Mouse (Mus musculus) frontal cortex, adult 2 months (tissue): ENCODE measurements around the gene Mob3a. TPM values are rescaled to one million over a fixed set of nuclear protein-coding genes. Genes with fewer than 3 reads are reported as not detected.

Source experiments
- DNase-seq, 2 experiments: peaks; one replicate each; pipeline ENCODE4 v3.0.0; 2022; ENCODE audit warnings: low spot score in 1 of 2; ENCODE audit errors: extremely low spot score in 1 of 2
- polyA plus RNA-seq: library from polyadenylated mRNA; depleted of rRNA; stranded (reverse); fragments of >200 nt; gene quantifications from 2 replicates; pipeline ENCODE4 v1.2.3, GENCODE M21; 2012

The Mob3a gene
- polyA plus RNA-seq, 1 experiment, result 9.1 TPM

DNA sequence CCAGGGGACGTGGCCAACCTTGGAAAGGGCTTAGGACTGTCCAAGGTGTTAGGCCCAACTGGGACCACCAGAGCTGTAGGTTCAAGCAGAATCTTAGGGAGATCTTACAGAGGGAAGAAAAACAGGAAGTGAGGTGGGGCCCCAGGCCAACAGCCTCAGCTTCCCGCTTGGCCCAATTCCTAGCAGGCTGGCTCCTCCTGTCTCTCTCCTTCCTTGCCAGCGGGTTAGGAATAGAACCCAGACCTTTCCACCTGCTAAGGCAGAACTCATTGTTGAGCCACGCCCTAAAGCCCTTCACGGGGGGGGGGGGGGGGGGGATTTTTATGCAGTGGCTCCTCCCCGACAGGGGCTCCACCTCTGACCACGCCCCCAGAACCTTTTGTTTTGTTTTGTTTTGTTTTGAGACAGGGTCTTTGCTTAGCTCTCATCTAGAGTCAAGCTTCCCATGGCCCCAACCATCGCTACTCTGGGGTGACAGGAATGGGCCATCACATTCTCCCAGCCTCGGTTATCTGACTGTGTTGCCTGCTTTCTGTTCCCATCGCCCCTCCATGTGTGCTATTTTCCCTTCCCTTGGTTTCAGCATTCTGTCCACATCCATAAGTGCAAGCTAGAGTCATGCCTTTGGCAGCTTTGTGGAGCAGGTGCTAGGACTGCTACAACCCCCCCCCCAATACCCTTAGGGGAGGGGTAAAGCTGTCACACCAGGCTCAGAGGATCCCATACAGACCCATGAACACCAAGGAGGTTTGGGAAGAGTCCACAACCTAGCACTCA, 23.0 kb downstream of the Mob3a start:
- no peak for DNase-seq

DNA sequence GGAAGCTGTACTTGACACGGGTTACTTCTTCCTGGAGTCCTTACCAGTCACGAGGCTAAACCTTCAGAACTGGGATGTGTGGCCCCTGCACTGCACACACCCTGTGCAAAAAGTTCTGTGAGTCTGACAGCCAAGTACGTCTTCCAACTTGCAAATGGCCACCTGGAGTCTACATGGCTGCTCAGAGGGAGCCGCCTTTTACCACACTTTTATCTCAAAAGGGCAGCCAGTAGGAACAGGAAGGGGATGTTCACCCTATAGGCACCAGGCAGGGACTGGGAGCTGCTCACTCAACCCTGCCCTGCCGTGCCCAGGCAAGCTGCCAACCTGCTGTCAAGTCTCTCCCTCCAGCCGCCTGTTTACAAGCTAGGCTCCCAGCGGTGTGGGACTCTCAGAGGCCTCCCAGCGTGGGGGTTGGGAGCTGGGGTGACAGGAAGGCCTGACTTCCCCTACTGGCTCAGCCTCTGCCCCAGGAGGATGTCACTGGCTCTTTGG, 23.8 kb downstream of the Mob3a start, which contains the start of gene Mknk2:
Mknk2 (minus strand) TSS at position 171 of the 495 bp plus-strand sequence.
- peak; percentile 78 to 81 for DNase-seq

DNA sequence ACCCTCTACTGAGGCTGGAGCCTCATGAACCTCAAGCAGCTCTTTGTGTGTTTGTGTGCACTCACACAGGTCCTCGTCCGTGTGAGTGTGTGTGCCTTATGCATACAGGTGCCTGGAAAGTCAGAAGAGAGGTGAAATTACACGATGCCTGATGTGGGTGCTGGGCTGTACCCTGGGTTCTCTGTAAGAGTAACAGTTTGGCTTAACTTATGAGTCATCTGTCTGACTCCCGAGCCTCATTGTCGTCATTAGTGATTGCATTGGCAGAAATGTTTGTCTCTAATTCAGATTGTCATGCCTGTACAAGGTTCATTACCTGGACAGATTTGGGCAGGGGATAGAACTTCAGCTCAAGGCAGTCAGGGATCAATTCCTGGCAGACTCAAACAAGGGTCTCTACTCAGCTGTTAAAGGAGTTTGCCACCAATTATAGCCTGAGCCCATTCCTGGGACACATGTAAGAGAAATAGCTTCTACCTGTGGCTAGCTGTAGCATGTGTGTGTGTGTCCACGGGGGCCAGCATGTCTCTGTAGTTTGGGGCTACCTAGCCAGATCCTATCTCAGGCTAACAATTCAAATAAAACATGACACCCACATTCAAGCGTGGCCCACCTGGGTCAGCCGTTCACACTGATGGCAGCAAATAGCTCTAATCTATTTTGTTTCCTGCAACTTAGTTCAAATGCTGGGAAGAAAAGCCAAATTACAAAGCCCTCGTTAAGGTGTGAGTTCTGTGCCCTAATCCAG, 24.5 kb downstream of the Mob3a start:
- DNase-seq, result no peak

DNA sequence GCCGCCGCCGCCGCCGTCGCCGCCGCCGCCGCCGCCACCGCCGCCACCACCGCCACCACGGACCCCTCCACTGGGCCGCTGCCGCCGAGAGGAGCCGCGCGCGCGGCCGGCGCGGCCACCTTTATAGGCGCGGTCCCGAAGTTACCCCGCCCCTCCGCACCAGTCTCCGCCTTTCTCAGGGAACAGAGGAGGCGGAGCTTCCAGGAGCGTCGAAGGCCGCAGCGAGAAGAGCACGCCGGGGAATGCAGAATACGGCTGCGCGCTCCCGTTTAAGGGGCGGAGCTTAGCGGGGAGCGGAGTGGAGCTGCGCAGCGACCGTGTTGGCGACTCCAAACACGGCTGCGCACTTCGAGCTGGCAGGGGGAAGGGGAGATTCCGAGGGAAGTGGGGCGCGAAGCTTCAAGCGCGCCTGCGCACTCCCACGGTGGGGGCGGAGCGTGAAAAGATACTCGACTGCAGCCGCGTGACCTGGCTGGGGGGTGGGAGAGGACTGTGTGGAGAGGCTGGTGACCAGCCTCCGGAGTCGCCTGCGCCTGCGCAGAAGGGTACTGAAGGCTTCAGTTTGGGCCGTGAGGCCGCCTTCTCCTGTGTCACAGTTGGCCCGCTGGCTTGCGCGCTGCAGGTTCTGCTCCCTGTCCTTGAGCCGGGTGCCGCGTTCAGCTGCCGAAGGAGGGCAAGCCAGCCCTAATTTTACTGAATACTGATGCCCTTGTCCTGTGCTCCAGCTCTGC, 25.4 kb downstream of the Mob3a start:
- peak; percentile 99 for DNase-seq

DNA sequence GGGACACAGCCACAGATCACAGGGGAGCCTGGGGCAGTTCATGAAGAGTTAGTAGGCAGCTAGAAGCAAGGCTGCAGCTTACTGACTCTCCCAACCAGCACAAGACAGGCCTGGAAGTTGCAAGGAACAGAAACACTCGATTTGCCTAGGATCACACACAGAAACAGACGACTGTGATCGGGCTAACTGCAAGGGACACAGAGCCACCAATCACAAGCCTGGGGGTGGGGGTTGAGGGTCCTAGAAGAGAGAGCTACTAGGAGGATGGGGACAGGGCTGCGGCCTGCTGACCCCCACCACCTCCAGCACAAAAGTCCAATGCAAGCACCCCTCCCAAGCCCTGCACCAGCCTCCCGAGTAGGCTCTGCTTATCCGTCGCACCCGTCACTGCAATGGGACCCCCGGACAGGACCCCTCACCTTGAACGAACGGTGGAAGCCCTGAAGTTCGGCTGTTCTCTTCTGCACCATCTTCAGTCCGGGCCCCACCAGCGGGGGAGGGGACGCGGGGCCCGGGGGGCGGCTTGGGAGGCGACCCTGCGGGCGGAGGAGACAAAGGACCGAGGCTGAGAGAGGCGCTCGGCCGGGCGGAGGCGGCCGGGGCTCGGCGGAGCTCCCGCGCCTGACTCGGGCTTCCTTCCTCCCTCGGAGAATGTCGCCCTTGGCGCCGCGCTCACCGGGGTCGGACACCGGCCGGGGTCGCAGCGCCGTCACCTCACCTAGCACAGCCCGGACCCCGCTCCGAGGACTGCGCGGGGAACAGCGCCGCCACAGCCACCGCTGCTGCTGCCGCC, 26.2 kb downstream of the Mob3a start:
- no peak for DNase-seq

DNA sequence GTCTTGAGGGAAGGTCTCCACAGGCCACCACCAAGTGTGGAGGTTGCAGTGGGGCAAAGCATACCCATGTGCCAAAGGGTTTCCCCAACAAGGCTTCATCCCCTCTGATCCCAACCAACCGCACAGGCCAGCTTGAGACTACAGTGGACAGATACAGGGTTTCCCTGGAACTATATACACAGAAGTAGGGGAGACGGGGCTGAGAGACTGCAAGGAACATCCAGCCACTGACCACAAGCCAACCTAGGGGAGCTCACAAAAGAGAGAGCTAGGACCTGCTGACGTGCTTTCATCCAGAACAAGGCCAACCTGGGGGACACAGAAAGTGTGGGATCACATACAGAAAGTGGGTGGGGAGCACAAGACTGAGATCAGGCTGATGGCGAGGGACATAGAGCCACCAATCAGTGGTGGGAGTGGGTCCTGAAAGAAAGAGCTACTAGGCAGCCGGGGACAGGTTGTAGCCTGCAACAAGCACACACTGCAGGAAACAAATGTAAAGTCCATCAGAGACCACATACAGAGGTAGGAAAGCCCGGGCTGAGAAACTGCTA, 26.8 kb downstream of the Mob3a start:
- no peak for DNase-seq

DNA sequence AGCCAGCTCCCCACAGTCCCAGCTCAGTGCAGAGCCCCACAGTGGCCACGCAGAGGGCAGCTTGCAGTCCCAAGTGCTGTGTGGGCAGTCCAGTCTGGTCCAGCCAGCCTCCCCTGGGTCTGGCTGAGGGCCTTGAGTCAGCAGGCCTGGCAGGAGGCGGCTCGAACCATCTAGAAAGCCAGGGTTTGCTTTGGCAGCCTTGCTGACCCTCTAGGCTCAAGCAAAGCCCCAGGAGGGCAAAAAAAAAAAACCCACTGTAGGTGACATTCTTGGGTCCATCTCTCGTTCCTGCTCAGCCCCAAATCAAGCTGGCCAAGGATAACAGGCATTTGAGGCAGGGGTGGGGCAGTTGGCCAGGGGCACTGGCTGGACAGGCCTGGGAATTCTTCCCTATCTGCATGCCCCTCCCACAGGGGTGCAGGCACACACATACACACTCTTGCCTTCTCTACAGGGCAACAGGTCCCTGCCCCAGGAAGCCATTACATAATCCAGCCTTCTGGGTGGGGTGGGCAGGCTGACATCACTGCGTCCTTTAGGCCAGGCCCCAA, 27.5 kb downstream of the Mob3a start:
- no peak for DNase-seq

DNA sequence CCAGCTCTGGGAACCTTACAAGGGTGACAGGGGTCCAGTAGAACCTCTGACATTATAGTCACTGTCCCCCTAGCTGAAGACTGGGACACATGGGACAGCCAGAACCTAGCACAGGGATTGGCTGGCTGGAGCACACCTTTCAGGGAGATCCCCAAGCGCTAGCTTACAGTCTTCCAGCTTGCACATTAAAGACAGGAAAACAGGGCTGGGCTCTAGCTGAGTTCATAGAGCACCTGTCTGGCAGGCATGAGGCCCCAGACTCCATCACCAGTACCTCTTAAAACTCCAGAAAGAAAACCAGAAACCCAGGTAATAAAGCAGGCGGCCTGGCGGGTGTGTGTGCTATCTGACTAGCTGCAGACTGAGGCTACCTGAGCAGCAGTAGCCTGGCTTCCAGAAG, 28.1 kb downstream of the Mob3a start:
- no peak for DNase-seq

DNA sequence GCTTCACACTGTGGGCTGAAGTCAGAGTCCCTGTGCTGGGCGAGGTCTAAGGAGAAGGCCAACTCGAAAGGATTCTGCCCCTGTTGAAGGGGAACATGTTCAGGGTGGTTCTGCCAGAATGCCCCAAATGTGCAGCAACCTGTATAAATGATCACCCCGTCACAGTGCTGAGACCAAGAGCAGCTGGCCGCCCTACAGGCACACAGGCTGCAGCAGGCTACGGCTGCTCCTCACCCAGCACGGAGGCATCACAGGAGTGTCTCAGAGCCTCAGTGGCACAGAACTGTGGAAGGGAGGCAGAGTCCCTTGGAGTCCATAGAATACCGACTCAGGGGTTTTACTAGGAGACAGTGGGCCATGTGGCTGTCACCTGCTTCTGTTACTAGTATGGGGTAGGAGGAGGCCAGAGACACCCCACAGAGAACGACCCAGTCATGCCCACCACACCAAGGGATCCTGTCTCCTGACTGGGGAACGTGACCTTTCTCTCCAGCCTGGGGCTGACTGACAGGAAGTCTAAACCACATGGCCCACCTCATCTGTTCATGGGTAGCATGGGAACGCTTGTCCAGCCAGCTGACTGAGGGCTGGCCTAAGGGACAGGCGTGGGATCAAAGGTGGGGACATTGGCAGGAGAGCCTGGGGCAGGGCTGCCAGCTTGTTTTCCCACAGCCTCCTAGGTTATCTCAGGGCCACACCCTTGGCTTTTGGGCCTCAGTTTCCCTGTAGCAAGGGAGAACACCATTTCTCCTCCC, 29.7 kb downstream of the Mob3a start:
- no peak for DNase-seq

DNA sequence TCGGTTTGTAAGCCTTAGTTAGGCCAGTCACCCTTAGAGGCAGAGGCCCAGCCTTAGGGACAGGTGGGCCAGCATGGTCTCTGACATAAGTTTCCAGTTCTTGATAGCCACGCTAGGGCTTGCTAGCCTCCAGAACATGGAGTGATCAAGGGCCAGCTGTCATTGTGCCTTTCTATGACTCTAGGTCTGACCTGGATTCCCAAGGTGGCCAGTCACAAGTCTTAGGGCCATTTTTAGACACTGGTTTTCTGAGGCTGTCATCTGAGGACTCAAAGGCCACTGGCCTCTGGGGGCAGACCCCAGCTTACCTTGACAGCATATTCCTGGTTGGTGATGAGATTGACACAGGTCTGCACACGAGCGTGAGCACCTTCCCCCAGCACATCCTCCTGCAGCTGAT, 30.5 kb downstream of the Mob3a start:
- no peak for DNase-seq

DNA sequence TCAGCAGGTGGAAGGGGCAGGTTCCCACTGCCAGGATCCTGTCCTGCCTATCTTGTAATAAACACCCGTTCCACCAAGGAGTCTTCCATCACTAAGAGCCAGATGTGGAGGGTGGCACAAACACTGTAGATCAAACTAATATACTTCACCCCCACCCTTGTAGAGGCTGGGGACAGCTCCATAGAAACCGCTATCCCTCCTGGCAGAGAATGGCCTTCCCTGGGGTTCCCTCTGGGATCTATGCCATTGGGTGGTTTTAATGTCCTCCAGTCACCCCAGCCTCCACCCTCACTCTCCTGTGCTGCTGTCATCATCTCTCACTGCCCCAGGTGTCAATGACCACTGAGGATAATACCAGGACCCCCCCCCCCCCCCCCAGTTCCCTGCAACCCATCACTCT, 31.2 kb downstream of the Mob3a start:
- DNase-seq, result no peak

DNA sequence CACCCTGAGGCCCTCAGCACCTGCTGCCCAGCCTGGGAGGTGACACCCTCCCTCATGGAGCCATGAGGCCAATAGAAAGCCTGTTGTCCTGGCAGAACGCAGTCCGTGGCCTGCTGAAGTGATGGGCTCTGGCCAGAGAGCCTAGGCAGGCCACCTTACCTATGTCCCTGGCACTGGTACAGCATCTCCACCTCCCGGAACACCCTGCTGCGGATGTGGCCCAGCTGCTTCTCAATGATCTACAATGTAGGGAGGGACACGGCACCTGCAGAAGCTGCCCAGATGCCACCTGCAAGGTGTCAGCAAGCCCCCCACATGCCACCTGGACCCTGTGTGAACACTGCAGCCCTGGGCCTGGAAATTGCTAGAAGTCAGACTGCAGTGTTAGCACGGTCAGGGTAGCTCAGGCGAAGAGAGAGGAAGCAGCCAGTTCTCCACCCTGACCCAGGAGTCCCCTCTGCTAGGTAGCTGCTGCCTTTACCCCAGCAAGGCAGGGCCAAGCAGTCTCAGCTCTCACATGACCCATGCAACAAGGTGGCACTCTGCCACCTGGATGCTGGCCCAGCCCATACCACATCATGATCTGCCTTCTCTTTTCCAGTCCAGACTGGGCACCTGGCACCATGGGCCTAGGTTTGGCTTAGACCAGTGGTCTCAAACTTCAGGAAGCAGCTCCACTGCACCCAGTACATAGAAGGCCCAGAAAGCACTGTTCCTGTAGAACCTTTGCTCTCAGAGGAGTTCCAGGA, 31.9 kb downstream of the Mob3a start:
- DNase-seq, result no peak

DNA sequence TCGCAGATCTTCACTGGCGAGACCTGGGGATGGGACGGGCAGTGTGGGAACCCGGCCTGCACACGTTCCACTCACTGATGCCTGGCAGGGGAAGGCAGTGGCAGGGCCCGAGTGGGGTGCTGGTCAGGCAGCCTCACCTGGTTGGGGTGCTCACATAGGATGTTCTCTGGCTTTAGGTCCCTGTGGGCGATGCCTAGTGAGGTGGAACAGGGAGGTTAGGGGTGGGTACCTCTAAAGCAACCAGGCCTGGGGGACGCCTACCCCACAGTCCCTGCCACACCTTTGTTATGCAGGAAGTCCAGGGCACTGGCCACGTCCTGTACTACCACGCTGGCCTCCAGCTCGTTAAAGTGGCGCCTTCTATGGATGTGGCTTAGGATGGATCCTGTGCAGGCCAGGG, 32.8 kb downstream of the Mob3a start:
- no peak for DNase-seq

DNA sequence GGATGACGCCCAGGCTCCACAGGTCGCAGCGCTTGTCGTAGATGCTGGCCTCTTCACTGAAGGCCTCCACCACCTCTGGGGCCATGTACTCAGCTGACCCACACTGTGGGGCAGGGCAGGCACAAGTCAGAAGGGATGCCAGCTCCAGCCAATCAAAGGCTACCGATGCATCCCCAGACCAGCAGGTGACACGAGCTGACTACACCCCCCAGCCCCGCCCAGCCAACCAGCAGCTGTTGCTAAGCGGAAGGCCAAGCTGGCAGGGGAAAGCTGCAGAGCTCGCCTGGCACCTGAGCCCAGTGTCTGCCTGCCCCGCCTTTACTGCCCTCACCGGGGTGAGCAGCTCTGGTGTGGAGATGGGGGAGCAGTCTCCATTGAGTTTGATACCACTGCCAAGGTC, 33.2 kb downstream of the Mob3a start:
- DNase-seq, result no peak

DNA sequence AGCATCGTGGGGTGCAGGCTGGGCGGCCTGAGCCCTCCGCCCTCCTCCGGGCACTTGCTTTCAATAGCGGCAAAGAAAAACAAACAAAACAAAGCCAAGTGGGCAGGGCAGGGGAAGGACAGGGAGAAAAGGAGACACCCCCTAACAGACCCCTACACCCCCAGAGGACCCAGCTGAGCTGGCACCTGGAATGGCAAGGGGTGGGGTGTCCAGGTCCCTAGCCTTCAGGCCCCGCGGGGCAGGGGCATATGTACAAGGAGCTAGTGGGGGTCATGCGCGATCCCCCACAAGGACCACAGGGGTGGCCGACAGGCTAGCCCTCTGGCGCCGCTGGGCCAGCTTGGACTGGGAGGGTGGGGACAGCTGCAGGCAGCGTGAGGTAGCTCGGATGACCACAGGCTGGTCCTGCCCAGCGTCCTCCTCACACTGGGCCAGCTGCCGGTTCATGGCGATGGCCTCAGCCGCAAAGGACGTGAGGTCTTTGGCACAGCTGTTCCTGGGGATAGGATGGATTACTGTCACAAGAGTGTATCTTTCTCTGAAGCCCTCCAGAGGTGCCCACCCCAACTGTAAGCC, 34.9 kb downstream of the Mob3a start:
- DNase-seq, result no peak

DNA sequence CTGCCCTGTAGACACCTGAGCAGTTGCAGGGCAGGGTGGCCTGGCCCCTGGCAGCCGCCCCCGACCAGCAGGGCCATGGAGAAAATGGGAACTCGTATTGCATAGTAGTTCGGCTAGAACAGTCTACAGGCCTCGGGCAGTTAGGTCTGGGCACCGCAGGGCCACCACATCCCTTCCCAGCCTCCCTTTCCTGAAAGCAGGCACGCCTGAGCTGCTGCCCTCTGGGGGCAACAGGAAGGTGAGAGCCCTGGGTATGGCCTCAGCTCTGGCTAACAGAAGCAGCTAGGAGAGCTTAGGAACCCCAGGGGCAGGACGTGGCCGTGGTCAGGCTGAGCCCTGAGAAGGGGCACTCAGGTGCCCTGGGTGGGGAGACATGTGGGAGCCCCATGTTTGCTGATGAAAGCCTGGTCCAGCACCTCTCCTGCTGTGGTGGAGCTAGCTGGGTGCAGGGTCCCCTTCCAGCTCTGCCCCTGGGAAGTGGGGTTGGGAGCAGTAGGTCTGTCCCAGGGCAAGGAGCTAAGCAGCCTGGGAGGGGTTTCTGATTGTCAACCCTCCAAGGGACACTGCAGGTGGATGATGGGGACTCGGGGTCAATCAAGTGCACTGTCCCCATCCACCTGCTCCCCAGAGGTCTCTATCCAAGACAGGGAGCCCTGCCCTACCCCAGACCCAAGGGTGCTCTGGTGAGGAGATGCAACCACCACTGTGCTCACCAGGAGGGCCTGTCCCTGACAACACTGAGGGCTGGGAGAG, 35.6 kb downstream of the Mob3a start:
- no peak for DNase-seq

DNA sequence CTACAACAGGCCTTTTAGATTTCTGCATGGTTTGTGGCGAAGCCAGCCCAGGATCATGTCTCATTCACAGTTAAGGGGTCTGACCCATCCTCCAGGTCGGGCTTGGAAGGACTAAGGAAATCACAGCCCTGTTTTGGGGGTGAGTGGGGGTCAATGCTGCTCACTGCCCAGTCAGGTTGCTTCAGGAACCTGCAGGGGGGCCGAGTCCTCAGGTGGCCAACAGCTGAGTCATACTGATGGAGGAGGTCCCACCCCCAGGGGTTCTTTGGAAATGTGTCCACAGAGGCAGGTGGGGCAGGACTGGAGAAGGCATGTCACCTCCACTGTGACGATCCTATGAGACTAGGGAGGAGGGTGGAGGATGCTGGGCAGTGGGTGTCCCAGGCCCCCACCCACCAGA, 36.3 kb downstream of the Mob3a start:
- DNase-seq, result no peak
